Mouse (Mus musculus) heart, adult 10 weeks (tissue): ENCODE measurements around the gene Cd1d1. TPM values are rescaled to one million over a fixed set of nuclear protein-coding genes. Genes with fewer than 3 reads are reported as not detected.

Source experiments
- polyA plus RNA-seq: library from polyadenylated mRNA; stranded (reverse); fragments of 350-450 nt; fragmentation: Illumina TruSeq; extraction: RNeasy Lipid Tissue Mini Kit (QIAGEN cat#74804); gene quantifications from one replicate; pipeline ENCODE4 v1.2.3, GENCODE M21; 2014; ENCODE audit warnings: low read depth, low replicate concordance

Gene Cd1d1
- 7.3 TPM for polyA plus RNA-seq

DNA sequence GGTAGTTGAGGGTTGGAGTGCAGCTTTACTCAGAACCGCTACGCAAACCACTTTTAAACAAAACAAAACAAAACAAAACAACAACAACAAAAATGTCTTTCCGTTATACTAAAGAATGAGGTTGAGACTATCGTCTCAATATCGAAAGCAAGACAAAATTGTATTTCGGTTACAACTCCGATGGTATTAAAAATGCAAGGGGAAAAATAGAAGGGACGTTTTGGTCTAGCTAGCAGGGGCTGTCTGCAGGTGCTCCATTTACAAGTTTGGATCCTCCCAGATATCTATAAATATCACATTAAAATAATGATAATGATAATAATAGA is at the start of gene Cd1d1:
Gene Cd1d1 (minus strand): TSS at position 27 of the 326 bp plus-strand sequence.

Other genes with a start within 250 kb of the Cd1d1 start
- gene Dclk2, start 78.6 kb downstream of the Cd1d1 start, polyA plus RNA-seq: 0.68 TPM
- gene Kirrel, start 175.3 kb upstream of the Cd1d1 start, polyA plus RNA-seq: 5.8 TPM